ENCODE assay signal across 20 mouse cellular contexts in the genomic region with DNA sequence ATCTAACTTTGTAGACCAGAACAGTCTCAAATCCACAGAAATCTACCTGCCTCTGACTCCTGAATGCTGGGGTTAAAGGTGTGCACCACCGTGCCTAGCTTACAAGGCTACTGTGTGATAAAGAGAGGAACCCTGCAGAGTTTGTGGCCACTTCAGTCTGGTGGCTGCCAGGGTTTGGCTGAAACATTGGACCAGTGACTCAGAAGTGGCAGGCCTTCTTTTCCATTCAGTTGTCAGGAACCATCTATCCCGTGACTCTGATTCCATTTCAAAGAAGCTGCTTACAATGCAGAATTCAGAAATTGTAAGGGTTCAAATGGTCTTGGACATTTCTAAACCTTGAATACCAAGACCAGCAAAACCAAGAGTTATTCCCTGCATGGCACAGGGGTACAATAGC. TPM values are rescaled to one million over a fixed set of nuclear protein-coding genes. Genes with fewer than 3 reads are reported as not detected.
DNase-seq lines count a peak whose midpoint lies in the region; ATAC-seq and TF ChIP-seq lines count a peak whose summit lies in the region.
"Had no signal": no experiment of that assay in that cellular context is flagged by ENCODE, and none has a peak within 500 bp of the region (broad histone marks: within the 10 kb centered on the region; RNA-seq: fewer than 3 reads in every experiment).

No protein-coding gene starts in this region.

- H3K27ac ChIP-seq in cerebellum, adult 2 months (ENCODE audit: insufficient read depth, low read length): no peak overlapping the region
- H3K27ac ChIP-seq: embryonic facial prominence, embryonic 10.5 days; embryonic facial prominence, embryonic 12.5 days; forebrain, embryonic 13.5 days; forebrain, embryonic 15.5 days had no signal

- peaks cover 12% of the 10 kb centered on the region; the same call in 1 of the 2 replicates for H3K4me1 ChIP-seq in cerebellum, adult 2 months (ENCODE audit: control insufficient read depth, insufficient read depth, low read length)
- H3K4me1 ChIP-seq: embryonic facial prominence, embryonic 12.5 days; forebrain, embryonic 13.5 days; forebrain, embryonic 15.5 days had no signal

- intact Hi-C loops in heart, postnatal 36 days (cut with DNase I): no loop called here

- no peak for DNase-seq in cerebellum, adult 11 months
- peak; percentile 49 to 74 for DNase-seq in cerebellum, adult 2 months
- DNase-seq in cerebellum, adult 8-10 months: no peak
- peak; percentile 34 to 49 for DNase-seq in cerebellum, postnatal 25 days
- DNase-seq in cerebellum, postnatal 14 days: no peak
- DNase-seq in heart, postnatal 36 days: no peak
- DNase-seq: adrenal gland, adult 2 months; adrenal gland, postnatal 10 days; adrenal gland, postnatal 25 days; B cell, adult 2 months; cerebellum, adult 9-11 months; forebrain, postnatal 0 days had no signal

- peak; percentile 42; the same call in 1 of the 2 replicates for ATAC-seq in cerebellum, adult (ENCODE audit: insufficient number of reproducible peaks, low FRiP score, low TSS enrichment)
- ATAC-seq: CD4-positive, CD25-positive, alpha-beta regulatory T cell, adult 4 months; forebrain, embryonic 13.5 days; forebrain, embryonic 15.5 days; forebrain, postnatal 0 days had no signal

- TF ChIP-seq POLR2A in cerebellum, adult 2 months (IDR thresholded peaks at IDR 0.05; ENCODE audit: borderline replicate concordance, insufficient read depth, low read length): no peak

- TF ChIP-seq CTCF in cerebellum, adult 2 months (IDR thresholded peaks at IDR 0.05; ENCODE audit: borderline replicate concordance, insufficient read depth, low read depth, low read length): no peak

- 9% methylated on average over 2 of the region's 2 CpGs for WGBS in cerebellum, adult 2 months

- no peak overlapping the region for H3K4me3 ChIP-seq in cerebellum, adult 2 months (replicated peaks; ENCODE audit: insufficient read depth, low read depth, low read length)
- H3K4me3 ChIP-seq: embryonic facial prominence, embryonic 10.5 days; embryonic facial prominence, embryonic 12.5 days; forebrain, embryonic 13.5 days; forebrain, embryonic 15.5 days had no signal

- no peaks in the 10 kb centered on the region for H3K27me3 ChIP-seq in cerebellum, adult 2 months (ENCODE audit: control insufficient read depth, insufficient read depth, low read length)
- H3K27me3 ChIP-seq: CH12.LX; embryonic facial prominence, embryonic 12.5 days; forebrain, embryonic 13.5 days; forebrain, embryonic 15.5 days had no signal

RNA-seq across cellular contexts. Expression of a gene that starts 12.7 kb away (rescaled TPM):
- polyA plus RNA-seq in cerebellum, adult 2 months (2012; rRNA removed): 9.8 and 10.1 TPM in 2 replicates
- 1 to 10 TPM; 1.1 to 1.4 TPM for total RNA-seq in heart, postnatal 36 days (2021)
- total RNA-seq: CH12.LX had no signal
- polyA plus RNA-seq: CD4-positive, CD25-positive, alpha-beta regulatory T cell, adult 4 months; G1E had no signal

Comparison
In these comparisons a context has a peak if more than half of its experiments do, and no peak if none do; other contexts are left out.
1. DNase-seq: peak in cerebellum, adult 2 months (2 of 2) and cerebellum, postnatal 25 days (2 of 2); none in cerebellum, adult 11 months (single experiment), cerebellum, adult 8-10 months (single experiment), cerebellum, postnatal 14 days (0 of 2) and heart, postnatal 36 days (0 of 2).